Mouse (Mus musculus) spleen, adult 2 months (tissue): ENCODE measurements around the gene Wee1. TPM values are rescaled to one million over a fixed set of nuclear protein-coding genes. Genes with fewer than 3 reads are reported as not detected.
"Not testable (repeated sequence)": the region's sequence is repeated elsewhere in the genome, so short reads cannot be mapped to it uniquely, and the experiment has no call there.

Experiments
- DNase-seq, 2 experiments: peaks; one replicate each; pipeline versions ENCODE4 v3.0.0 to v3.0.0-alpha.2; 2012 to 2021; ENCODE audit warnings: low spot score in 2 of 2, low read depth in 1 of 2
- H3K27ac ChIP-seq: fragments of 200-500 bp; 2 replicates; pipeline ENCODE4 v1.5.1; 2012; ENCODE audit warnings: low read length, inconsistent platforms; ENCODE audit not compliant: insufficient read depth
- H3K27me3 ChIP-seq: fragments of 200-500 bp; 2 replicates; pipeline ENCODE4 v1.6.1; 2012; ENCODE audit warnings: mild to moderate bottlenecking, moderate library complexity, low read length, inconsistent platforms; ENCODE audit not compliant: control insufficient read depth, insufficient read depth
- H3K36me3 ChIP-seq: fragments of 200-500 bp; 2 replicates; pipeline ENCODE4 v1.6.1; 2012; ENCODE audit warnings: mild to moderate bottlenecking, low read length, inconsistent platforms; ENCODE audit not compliant: control insufficient read depth, insufficient read depth
- H3K4me1 ChIP-seq: fragments of 200-500 bp; 2 replicates; pipeline ENCODE4 v1.6.1; 2011; ENCODE audit warnings: inconsistent platforms; ENCODE audit not compliant: control insufficient read depth, insufficient read depth, insufficient read length
- H3K4me3 ChIP-seq: fragments of 200-500 bp; 2 replicates; pipeline ENCODE4 v1.5.1; 2011; ENCODE audit warnings: mild to moderate bottlenecking, inconsistent platforms; ENCODE audit not compliant: insufficient read depth, insufficient read length; ENCODE audit errors: extremely low read depth
- CTCF ChIP-seq: fragments of 200-500 bp; IDR thresholded peaks from 2 replicates; pipeline ENCODE4 v1.5.1; 2011; ENCODE audit warnings: mild to moderate bottlenecking, inconsistent platforms; ENCODE audit not compliant: insufficient read depth, insufficient read length, insufficient replicate concordance; ENCODE audit errors: extremely low read depth
- POLR2A ChIP-seq: fragments of 200-500 bp; IDR thresholded peaks from 2 replicates; pipeline ENCODE4 v1.6.1; 2011; ENCODE audit warnings: low read depth, low read length, inconsistent platforms
- WGBS: fragments of 180-500 bp; shearing (Covaris S2); methylation state at CpG from one replicate; pipeline ENCODE4 v1.1.7; 2018; 5-methylcytosine and 5-hydroxymethylcytosine counted together
- polyA plus RNA-seq: library from polyadenylated mRNA; depleted of rRNA; stranded (reverse); fragments of >200 nt; gene quantifications from 2 replicates; pipeline ENCODE4 v1.2.3, GENCODE M21; 2012

Gene Wee1
- polyA plus RNA-seq, 1 experiment = 3.9 TPM

DNA sequence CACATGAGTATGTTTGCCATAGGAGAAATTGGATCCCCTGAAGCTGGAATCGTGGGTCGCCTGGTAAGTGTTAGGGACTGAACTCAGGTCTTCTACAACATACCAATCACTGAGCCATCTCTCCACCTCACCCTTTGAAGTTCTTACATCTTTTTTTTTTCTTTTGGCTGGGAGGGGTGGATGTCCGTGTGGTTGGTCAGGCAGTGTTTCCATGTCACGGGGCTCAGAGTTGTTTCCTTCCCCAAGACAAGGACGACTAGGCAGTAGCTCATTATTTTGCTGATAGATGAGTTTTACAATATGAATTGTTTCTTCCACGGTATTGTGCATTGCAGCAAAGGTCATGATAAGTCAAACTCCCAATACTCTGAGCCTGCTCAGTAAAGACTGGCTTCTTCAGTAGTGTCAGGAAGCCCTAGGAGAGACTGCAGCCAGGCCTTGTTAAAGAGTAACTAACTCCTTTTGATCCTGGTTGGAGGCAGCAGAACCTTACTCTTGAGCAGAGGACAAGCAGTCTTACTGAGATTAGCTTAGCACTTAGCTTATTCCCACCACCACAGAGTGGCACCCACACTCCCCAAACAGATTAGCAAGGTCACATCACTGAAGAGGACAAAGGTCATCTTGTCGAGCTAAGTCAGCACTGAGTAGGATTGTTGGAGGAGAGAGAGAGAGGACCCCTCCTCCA lies 24.6 kb upstream of the Wee1 start:
- DNase-seq = no peak
- H3K4me3 ChIP-seq = no peak overlapping the region
- 69% methylated on average over 7 of the region's 7 CpGs for WGBS
- TF ChIP-seq POLR2A (no peak), CTCF (no peak)
- no peak overlapping the region for H3K27ac ChIP-seq
- no peaks in the 10 kb centered on the region for H3K27me3 ChIP-seq
- H3K4me1 ChIP-seq = no peaks in the 10 kb centered on the region
- peaks cover 27% of the 10 kb centered on the region for H3K36me3 ChIP-seq

DNA sequence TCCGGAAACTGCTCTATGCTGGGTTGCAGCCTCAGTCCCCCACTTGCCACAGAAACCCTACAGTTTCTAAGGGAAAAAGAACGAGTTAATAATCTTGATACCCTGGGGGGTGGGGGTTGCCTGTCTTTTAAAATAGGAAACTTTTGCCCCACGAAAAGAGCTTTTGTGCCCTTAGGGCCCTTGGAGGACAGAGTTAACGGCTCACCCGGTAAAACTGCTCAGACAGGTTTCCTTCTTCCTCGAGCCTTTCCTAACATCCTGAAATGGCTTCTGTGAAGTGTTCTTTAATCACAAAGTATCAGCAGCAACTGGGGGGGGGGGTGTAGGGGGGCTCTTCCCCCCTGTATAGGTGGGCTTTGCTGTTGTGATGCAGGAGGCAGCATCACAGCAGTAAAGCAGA lies 21.0 kb upstream of the Wee1 start:
- H3K36me3 ChIP-seq = peaks cover 3% of the 10 kb centered on the region
- TF ChIP-seq POLR2A = no peak
- TF ChIP-seq CTCF = no peak
- WGBS = 76% methylated on average over 6 of the region's 6 CpGs
- H3K27me3 ChIP-seq = no peaks in the 10 kb centered on the region
- H3K4me1 ChIP-seq = no peaks in the 10 kb centered on the region
- no peak for DNase-seq
- H3K27ac ChIP-seq = no peak overlapping the region
- no peak overlapping the region for H3K4me3 ChIP-seq

DNA sequence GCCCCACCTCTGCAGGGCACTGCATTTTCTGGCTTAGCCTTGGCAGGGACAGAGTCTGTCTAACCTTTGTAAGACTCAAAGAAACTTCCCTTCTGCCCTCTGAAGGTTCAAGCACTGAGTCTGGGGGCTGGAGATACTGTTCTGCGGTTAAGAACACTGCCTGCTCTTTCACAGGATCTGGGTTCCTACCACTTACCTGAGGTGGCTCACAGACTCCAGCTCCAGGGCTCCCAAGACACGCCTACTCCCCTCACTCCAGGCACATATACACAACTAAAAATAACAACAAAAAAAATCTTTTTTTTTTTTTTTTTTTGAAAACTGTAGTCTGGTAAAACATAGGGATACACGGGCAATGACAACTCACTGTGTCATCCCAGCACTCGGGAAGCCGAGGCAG lies 20.6 kb upstream of the Wee1 start:
- H3K27me3 ChIP-seq = no peaks in the 10 kb centered on the region

DNA sequence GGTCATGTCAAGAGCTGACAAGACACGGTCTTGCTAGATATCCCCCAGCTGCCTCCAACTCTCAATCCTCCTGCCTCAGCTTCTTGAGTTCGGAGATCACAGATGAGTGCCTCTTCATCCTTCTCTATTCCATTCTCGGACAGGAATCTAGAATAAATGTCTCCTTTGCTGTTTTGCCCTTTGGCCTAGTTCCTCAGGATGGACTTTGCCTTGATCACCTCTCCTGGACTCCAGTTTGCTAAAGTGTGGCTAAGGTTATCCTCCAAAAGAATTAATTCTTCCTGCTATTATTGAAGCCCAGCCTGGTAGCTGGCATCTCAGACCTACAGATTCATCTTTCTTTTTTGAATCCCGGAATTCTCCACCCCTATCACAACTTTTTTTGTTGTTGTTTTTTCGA lies 16.8 kb upstream of the Wee1 start:
- H3K27me3 ChIP-seq = no peaks in the 10 kb centered on the region
- TF ChIP-seq POLR2A (no peak), CTCF (no peak)
- DNase-seq = no peak
- H3K27ac ChIP-seq = no peak overlapping the region
- 94% methylated on average over 5 of the region's 5 CpGs for WGBS
- H3K36me3 ChIP-seq = no peaks in the 10 kb centered on the region
- H3K4me3 ChIP-seq = no peak overlapping the region
- H3K4me1 ChIP-seq = peaks cover 2% of the 10 kb centered on the region

More for the DNA sequence above, 20.6 kb upstream of the Wee1 start:
- H3K27ac ChIP-seq = no peak overlapping the region
- no peaks in the 10 kb centered on the region for H3K36me3 ChIP-seq
- DNase-seq = no peak
- TF ChIP-seq POLR2A (no peak), CTCF (no peak)
- 91% methylated on average over 5 of the region's 5 CpGs for WGBS
- no peak overlapping the region for H3K4me3 ChIP-seq
- H3K4me1 ChIP-seq = no peaks in the 10 kb centered on the region

DNA sequence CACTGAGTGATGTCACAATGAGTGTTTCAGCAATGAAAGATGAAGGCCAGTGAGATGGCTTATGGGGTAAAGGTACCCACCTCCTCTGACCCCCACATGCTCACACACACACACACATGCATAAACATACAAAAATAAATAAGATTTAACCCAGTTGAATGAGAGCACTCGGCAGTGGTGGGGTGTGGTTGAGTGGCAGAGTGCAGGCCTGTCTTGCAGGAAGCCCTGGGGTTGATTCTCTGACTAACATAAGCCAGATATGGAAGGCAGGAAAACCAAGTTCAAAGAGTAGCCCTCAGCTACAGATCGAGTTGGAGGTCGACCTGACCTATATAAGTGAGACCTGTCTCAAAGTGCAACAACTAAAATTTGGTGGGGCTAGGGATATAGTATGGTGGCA lies 15.2 kb upstream of the Wee1 start:
- Histone ChIP-seq H3K27ac (no peak overlapping the region), H3K4me1 (peaks cover 2% of the 10 kb centered on the region), H3K4me3 (no peak overlapping the region), H3K27me3 (no peaks in the 10 kb centered on the region), H3K36me3 (no peaks in the 10 kb centered on the region)
- 28% methylated on average over 3 of the region's 3 CpGs for WGBS
- DNase-seq = no peak
- no peak for TF ChIP-seq CTCF
- no peak for TF ChIP-seq POLR2A

DNA sequence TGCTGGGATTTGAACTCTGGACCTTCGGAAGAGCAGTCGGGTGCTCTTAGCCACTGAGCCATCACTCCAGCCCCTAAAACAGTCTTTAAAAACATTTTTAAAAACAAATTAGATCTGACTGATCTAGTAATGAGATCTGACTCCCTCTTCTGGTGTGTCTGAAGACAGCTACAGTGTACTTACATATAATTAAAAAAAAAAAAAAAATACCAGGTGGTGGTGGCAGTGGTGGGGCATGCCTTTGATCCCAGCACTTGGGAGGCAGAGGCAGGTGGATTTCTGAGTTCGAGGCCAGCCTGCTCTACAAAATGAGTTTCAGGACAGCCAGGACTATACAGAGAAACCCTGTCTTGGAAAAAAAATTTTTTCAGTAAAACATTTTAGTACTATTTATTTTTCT lies 13.3 kb upstream of the Wee1 start:
- not testable (repeated sequence) for H3K4me3 ChIP-seq, DNase-seq, H3K27me3 ChIP-seq, H3K36me3 ChIP-seq, H3K4me1 ChIP-seq, H3K27ac ChIP-seq
- WGBS = 88% methylated on average over 3 of the region's 3 CpGs

- DNase-seq = no peak
- Histone ChIP-seq H3K4me3 (no peak overlapping the region), H3K27ac (no peak overlapping the region), H3K4me1 (peaks cover 2% of the 10 kb centered on the region), H3K27me3 (no peaks in the 10 kb centered on the region), H3K36me3 (no peaks in the 10 kb centered on the region)
- TF ChIP-seq CTCF (no peak), POLR2A (no peak)
- 16% methylated on average over 11 of the region's 11 CpGs for WGBS
Measured at GRCm38 (mm10) chr7:110108967-110109610, 12.8 kb upstream of the Wee1 start.
